Mouse (Mus musculus): ENCODE measurements around the gene Gm20388.

GRCm38 (mm10) chr8:123887163-123887562 lies 3976.5 kb downstream of the Gm20388 start:
- TF ChIP-seq CTCF (IDR thresholded peaks at IDR 0.05; ENCODE audit: low read depth), result no peak
- TF ChIP-seq EP300 (IDR thresholded peaks at IDR 0.05; ENCODE audit: low read depth), result no peak
